Mouse (Mus musculus) MEL (cell line): Measurements from ENCODE around the gene Rasal3. TPM values are rescaled to one million over a fixed set of nuclear protein-coding genes. Genes with fewer than 3 reads are reported as not detected.

Source experiments
- DNase-seq: peaks from one replicate; pipeline ENCODE4 v3.0.0; 2011; ENCODE audit warnings: low read depth, low spot score
- H3K27ac ChIP-seq: 2 replicates; pipeline ENCODE4 v1.5.1; 2012; ENCODE audit warnings: low read depth, mild to moderate bottlenecking, control low read depth, low read length, moderate library complexity; ENCODE audit not compliant: control insufficient read depth
- H3K27me3 ChIP-seq, 2 experiments: fragments of 150-350 bp in 1 of 2; sonication (generic) in 1 of 2; 2 replicates each; pipeline ENCODE4 v1.6.1; 2012; ENCODE audit warnings: low read length in 2 of 2, mild to moderate bottlenecking in 2 of 2, improper control_type of control experiment in 1 of 2, moderate library complexity in 1 of 2; ENCODE audit not compliant: insufficient read depth in 2 of 2, control insufficient read depth in 1 of 2
- H3K36me3 ChIP-seq, 2 experiments: 2 replicates each; pipeline ENCODE4 v1.6.1; 2012 to 2014; ENCODE audit warnings: low read length in 2 of 2, improper control_type of control experiment in 1 of 2, inconsistent platforms in 1 of 2, mild to moderate bottlenecking in 1 of 2; ENCODE audit not compliant: insufficient read depth in 2 of 2, control insufficient read depth in 1 of 2
- H3K4me1 ChIP-seq, 2 experiments: fragments of 150-350 bp in 1 of 2; sonication (generic) in 1 of 2; 2 replicates each; pipeline ENCODE4 v1.6.1; 2012; ENCODE audit warnings: low read length in 2 of 2, improper control_type of control experiment in 1 of 2, mild to moderate bottlenecking in 1 of 2; ENCODE audit not compliant: insufficient read depth in 2 of 2, control insufficient read depth in 1 of 2
- H3K4me3 ChIP-seq, 2 experiments: fragments of 150-350 bp in 1 of 2; sonication (generic) in 1 of 2; 2 replicates each; pipeline ENCODE4 v1.5.1; 2012; ENCODE audit warnings: low read depth in 2 of 2, low read length in 2 of 2, mild to moderate bottlenecking in 2 of 2, moderate library complexity in 2 of 2, control low read depth in 1 of 2, improper control_type of control experiment in 1 of 2; ENCODE audit not compliant: control insufficient read depth in 1 of 2, insufficient read depth in 1 of 2
- H3K79me2 ChIP-seq: 2 replicates; pipeline ENCODE4 v1.6.1; 2012; ENCODE audit warnings: mild to moderate bottlenecking, low read length, moderate library complexity; ENCODE audit not compliant: control insufficient read depth, poor library complexity, insufficient read depth
- H3K9ac ChIP-seq: 2 replicates; pipeline ENCODE4 v1.6.1; 2012; ENCODE audit warnings: low read depth, mild to moderate bottlenecking, control low read depth, low read length, moderate library complexity; ENCODE audit not compliant: control insufficient read depth, poor library complexity, severe bottlenecking
- H3K9me3 ChIP-seq: fragments of 150-350 bp; sonication (generic); replicated peaks from 2 replicates; pipeline ENCODE4 v1.6.1; 2012; ENCODE audit warnings: mild to moderate bottlenecking, low read length, improper control_type of control experiment, moderate library complexity; ENCODE audit not compliant: insufficient read depth
- CHD1 ChIP-seq: IDR thresholded peaks from 2 replicates; pipeline ENCODE4 v1.6.1; 2012; ENCODE audit warnings: low read depth, mild to moderate bottlenecking, inconsistent platforms, low read length, improper control_type of control experiment
- CHD2 ChIP-seq: IDR thresholded peaks from 2 replicates; pipeline ENCODE4 v1.6.1; 2011; ENCODE audit warnings: low read length, improper control_type of control experiment
- E2F4 ChIP-seq: IDR thresholded peaks from 2 replicates; pipeline ENCODE4 v1.6.1; 2011; ENCODE audit warnings: low read depth, low read length, improper control_type of control experiment, borderline replicate concordance
- GABPA ChIP-seq: IDR thresholded peaks from 2 replicates; pipeline ENCODE4 v1.6.1; 2012; ENCODE audit warnings: low read depth, mild to moderate bottlenecking, inconsistent platforms, low read length, improper control_type of control experiment, moderate library complexity
- GATA1 ChIP-seq: IDR thresholded peaks from 2 replicates; pipeline ENCODE4 v1.6.1; 2011; ENCODE audit warnings: low read depth, low read length, improper control_type of control experiment
- HCFC1 ChIP-seq: IDR thresholded peaks from 2 replicates; pipeline ENCODE4 v1.6.1; 2012; ENCODE audit warnings: low read depth, mild to moderate bottlenecking, inconsistent platforms, low read length, improper control_type of control experiment, moderate library complexity
- MAFK ChIP-seq: IDR thresholded peaks from 2 replicates; pipeline ENCODE4 v1.6.1; 2011; ENCODE audit warnings: low read depth, mild to moderate bottlenecking, low read length, improper control_type of control experiment, borderline replicate concordance
- MAX ChIP-seq: IDR thresholded peaks from 2 replicates; pipeline ENCODE4 v1.6.1; 2011; ENCODE audit warnings: low read length, improper control_type of control experiment
- MYB ChIP-seq: IDR thresholded peaks from 2 replicates; pipeline ENCODE4 v1.6.1; 2011; ENCODE audit warnings: mild to moderate bottlenecking, low read depth, low read length, improper control_type of control experiment
- NELFE ChIP-seq: IDR thresholded peaks from 2 replicates; pipeline ENCODE4 v1.6.1; 2011; ENCODE audit warnings: low read depth, low read length, improper control_type of control experiment
- NRF1 ChIP-seq: IDR thresholded peaks from 2 replicates; pipeline ENCODE4 v1.6.1; 2014; ENCODE audit warnings: low read depth, mild to moderate bottlenecking, inconsistent platforms, low read length, improper control_type of control experiment, moderate library complexity; ENCODE audit not compliant: poor library complexity, insufficient read depth, severe bottlenecking
- POLR2AphosphoS2 ChIP-seq: IDR thresholded peaks from 2 replicates; pipeline ENCODE4 v1.6.1; 2011; ENCODE audit warnings: low read length, improper control_type of control experiment
- POLR2AphosphoS5 ChIP-seq: IDR thresholded peaks from 2 replicates; pipeline ENCODE4 v1.6.1; 2012; ENCODE audit warnings: low read depth, borderline replicate concordance, mild to moderate bottlenecking, inconsistent platforms, low read length, moderate library complexity, mixed read lengths
- RCOR1 ChIP-seq: IDR thresholded peaks from 2 replicates; pipeline ENCODE4 v1.6.1; 2012; ENCODE audit warnings: low read depth, mild to moderate bottlenecking, inconsistent platforms, low read length, improper control_type of control experiment
- SIN3A ChIP-seq: IDR thresholded peaks from 2 replicates; pipeline ENCODE4 v1.6.1; 2012; ENCODE audit warnings: low read length, improper control_type of control experiment, inconsistent platforms
- TAL1 ChIP-seq: IDR thresholded peaks from 2 replicates; pipeline ENCODE4 v1.6.1; 2012; ENCODE audit warnings: mild to moderate bottlenecking, inconsistent platforms, low read length, moderate library complexity, mixed read lengths
- UBTF ChIP-seq: IDR thresholded peaks from 2 replicates; pipeline ENCODE4 v1.6.1; 2012; ENCODE audit warnings: low read depth, mild to moderate bottlenecking, inconsistent platforms, low read length, improper control_type of control experiment, moderate library complexity, borderline replicate concordance; ENCODE audit not compliant: insufficient read depth
- USF1 ChIP-seq: IDR thresholded peaks from 2 replicates; pipeline ENCODE4 v1.6.1; 2014; ENCODE audit warnings: low read depth, mild to moderate bottlenecking, inconsistent platforms, low read length, improper control_type of control experiment, moderate library complexity
- USF2 ChIP-seq, 2 experiments: IDR thresholded peaks; 2 replicates each; pipeline ENCODE4 v1.6.1; 2011 to 2012; ENCODE audit warnings: improper control_type of control experiment in 2 of 2, low read length in 2 of 2, borderline replicate concordance in 1 of 2, inconsistent platforms in 1 of 2, low read depth in 1 of 2, mild to moderate bottlenecking in 1 of 2; ENCODE audit not compliant: insufficient read depth in 1 of 2
- ZC3H11A ChIP-seq: IDR thresholded peaks from 2 replicates; pipeline ENCODE4 v1.6.1; 2012; ENCODE audit warnings: low read depth, mild to moderate bottlenecking, inconsistent platforms, low read length, improper control_type of control experiment
- ZNF384 ChIP-seq: IDR thresholded peaks from 2 replicates; pipeline ENCODE4 v1.6.1; 2012; ENCODE audit warnings: low read depth, mild to moderate bottlenecking, inconsistent platforms, low read length, improper control_type of control experiment
- polyA plus RNA-seq, 2 experiments: library from polyadenylated mRNA; stranded (reverse) in 1 of 2; unstranded in 1 of 2; fragments of >175 nt in 1 of 2; fragments of >200 nt in 1 of 2; gene quantifications; 2 replicates each; pipeline versions ENCODE4 v1.2.1 to v1.2.4; 2012; ENCODE audit warnings: low replicate concordance in 2 of 2, low read depth in 1 of 2; ENCODE audit not compliant: insufficient read length in 2 of 2, insufficient read depth in 1 of 2, missing spikeins in 1 of 2
- total RNA-seq: library from RNA; depleted of rRNA; stranded (reverse); fragments of 300-350 nt; gene quantifications from 2 replicates; pipeline ENCODE4 v1.2.3, GENCODE M21; 2012

Gene Rasal3
- total and polyA plus RNA-seq, 3 experiments: 0.04 TPM; not detected in 1

- Histone ChIP-seq H3K9ac (no peak overlapping the region), H3K27ac (no peak overlapping the region)
- no peak for TF ChIP-seq POLR2AphosphoS2
- TF ChIP-seq, all 39 proteins: peak for 0
- no peaks in the 10 kb centered on the region for H3K36me3 ChIP-seq
- H3K4me3 ChIP-seq: no peak overlapping the region
- no peaks in the 10 kb centered on the region for H3K79me2 ChIP-seq
- H3K27me3 ChIP-seq: no peaks in the 10 kb centered on the region
- H3K4me1 ChIP-seq: no peaks in the 10 kb centered on the region
- H3K9me3 ChIP-seq: no peaks in the 10 kb centered on the region
- DNase-seq: no peak
Measured at GRCm38 (mm10) chr17:32382576-32382975, 20.8 kb downstream of the Rasal3 start.

DNA sequence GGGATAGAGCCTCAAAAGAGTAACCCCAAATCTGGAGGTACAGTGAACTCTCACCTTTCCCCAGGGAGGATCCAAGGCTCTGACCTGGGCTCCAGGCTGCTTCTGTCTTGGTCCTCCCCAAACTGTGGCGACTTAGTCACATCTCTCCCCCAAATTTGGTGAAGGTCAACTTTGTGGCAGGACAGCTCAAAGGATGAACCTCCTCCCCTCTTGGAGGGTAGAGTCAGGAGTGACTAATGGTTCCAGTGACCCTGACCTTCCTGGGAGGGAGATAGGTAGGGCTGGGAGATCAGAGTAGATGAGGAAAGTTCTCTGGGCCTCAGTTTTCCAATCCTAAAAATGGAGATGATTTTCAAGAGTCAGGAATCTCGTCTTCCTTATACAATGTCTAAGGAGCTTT lies 24.6 kb downstream of the Rasal3 start:
- no peak overlapping the region for H3K27ac ChIP-seq
- TF ChIP-seq ZNF384: no peak
- no peak for TF ChIP-seq NELFE
- no peak for TF ChIP-seq MAFK
- TF ChIP-seq USF1: no peak
- TF ChIP-seq UBTF: no peak
- TF ChIP-seq E2F4: no peak
- TF ChIP-seq TAL1: no peak
- TF ChIP-seq POLR2AphosphoS5: no peak
- TF ChIP-seq RCOR1: no peak
- no peak for TF ChIP-seq SIN3A
- no peak for TF ChIP-seq CHD2
- no peak for TF ChIP-seq CHD1
- TF ChIP-seq ZC3H11A: no peak
- TF ChIP-seq POLR2AphosphoS2: no peak
- H3K4me3 ChIP-seq: no peak overlapping the region
- no peak for DNase-seq
- H3K36me3 ChIP-seq: no peaks in the 10 kb centered on the region
- H3K27me3 ChIP-seq: no peaks in the 10 kb centered on the region
- no peaks in the 10 kb centered on the region for H3K9me3 ChIP-seq
- H3K9ac ChIP-seq: no peak overlapping the region
- H3K4me1 ChIP-seq: no peaks in the 10 kb centered on the region
- no peaks in the 10 kb centered on the region for H3K79me2 ChIP-seq

DNA sequence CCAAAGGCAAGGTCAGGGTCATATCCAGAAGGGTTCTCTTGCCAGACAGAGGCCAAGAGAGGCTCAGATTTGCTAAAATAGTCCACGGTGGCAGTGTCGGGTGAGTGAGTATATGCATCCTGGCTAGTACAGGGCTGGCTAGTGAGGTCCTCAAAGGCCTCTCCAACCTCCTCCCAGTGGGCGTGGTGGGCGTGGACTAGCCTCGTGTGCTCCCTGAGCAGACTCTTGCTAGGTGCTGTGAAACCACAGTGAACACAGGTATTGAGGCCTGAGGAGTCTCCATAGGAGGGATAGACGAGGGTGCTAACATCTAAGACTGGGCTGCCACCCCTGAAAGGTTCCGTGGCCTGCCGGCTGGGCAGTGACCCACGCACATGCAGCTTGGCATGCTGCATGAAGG lies 26.2 kb downstream of the Rasal3 start:
- H3K9ac ChIP-seq: no peak overlapping the region
- no peak for DNase-seq
- H3K36me3 ChIP-seq: no peaks in the 10 kb centered on the region
- no peaks in the 10 kb centered on the region for H3K4me1 ChIP-seq
- H3K79me2 ChIP-seq: no peaks in the 10 kb centered on the region
- H3K27me3 ChIP-seq: no peaks in the 10 kb centered on the region
- no peak overlapping the region for H3K4me3 ChIP-seq
- H3K9me3 ChIP-seq: no peaks in the 10 kb centered on the region
- H3K27ac ChIP-seq: no peak overlapping the region
- no peak for TF ChIP-seq MYB
- no peak for TF ChIP-seq MAX
- TF ChIP-seq CHD1: no peak
- no peak for TF ChIP-seq GABPA
- no peak for TF ChIP-seq POLR2AphosphoS2
- no peak for TF ChIP-seq RCOR1
- TF ChIP-seq NELFE: no peak
- no peak for TF ChIP-seq NRF1
- TF ChIP-seq USF2 (IDR thresholded peaks at IDR 0.05; ENCODE audit: borderline replicate concordance in 1 of 2, insufficient read depth in 1 of 2, low read depth in 1 of 2, low read length in 2 of 2): no peak
- no peak for TF ChIP-seq TAL1
- TF ChIP-seq HCFC1: no peak
- TF ChIP-seq GATA1: no peak
- no peak for TF ChIP-seq UBTF
